Mouse (Mus musculus): Measurements from ENCODE around the gene Gabbr1.
"Not testable (repeated sequence)": the region's sequence is repeated elsewhere in the genome, so short reads cannot be mapped to it uniquely, and the experiment has no call there.

Gabbr1 gene

DNA sequence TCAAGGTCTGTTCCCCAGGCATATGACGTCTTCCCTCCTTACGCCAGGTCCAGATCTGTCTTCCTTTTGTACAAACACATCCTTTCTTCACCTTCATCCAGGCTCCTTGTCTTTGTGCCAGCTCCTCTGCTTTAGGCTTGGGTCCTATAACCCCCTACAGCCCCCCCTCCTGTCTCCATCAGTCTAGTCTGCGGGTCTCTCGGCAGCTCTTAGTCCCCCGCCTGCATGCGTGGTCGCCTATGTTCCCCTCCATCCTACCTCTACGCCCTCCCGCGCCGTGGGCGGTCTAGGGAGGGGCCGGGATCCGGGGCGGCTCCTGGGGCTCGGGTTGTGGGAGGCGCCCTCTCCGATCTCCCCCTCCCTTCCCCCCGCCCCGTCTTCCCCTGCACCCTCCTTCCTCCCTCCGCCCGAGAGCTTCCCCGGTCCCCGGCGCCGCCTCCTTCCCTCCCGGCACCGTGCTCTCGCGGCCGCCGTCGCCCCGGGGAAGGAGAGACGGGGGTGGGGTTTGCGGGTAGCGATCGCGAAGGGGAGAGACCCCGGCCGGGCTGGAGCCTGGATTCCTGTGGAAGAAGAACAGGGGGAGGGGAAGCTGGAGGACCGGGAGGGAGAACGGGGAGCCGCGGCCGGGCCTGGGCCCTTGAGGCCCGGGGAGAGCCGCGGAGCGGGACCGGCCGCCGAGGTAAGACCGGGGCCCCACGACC lies at the start of gene Gabbr1:
TSS of gene Gabbr1 (plus strand) at position 356 of the 701 bp plus-strand sequence.
- peak; percentile 89 for DNase-seq (ENCODE audit: low read depth)

DNA sequence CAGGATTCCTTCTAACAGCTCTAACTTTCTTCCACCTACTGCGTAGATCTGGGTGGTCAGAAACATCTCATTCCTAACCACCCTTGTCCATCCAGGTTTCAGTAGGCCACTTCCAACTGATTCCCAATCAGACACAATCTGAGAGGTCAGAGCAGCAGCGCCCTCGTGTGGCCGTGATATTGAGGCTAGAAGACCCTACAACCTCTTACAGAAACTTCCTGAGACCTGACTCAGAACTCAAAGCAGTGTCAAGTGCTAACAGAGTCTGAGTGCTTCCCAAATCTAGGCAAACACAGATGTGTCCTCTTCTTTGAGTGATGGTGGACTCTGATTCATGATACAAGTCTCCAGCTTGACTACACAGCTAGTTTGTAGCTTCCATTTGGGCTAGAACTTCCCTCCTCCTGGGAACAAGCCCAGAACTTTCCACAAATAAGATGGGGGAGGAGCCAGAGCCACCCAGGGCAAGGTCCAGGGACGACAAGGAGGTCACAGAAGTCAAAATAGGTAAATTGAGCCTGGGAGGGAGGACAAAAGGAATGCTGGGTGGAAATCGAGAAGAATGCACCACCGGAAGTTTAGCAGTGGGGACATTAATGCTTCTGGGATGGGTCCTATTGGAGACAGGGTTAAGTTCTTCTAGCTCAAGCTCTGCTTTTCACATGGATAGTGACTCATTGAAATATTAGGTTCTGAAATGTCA lies 48.6 kb upstream of the Gabbr1 start:
- peak; percentile 82 for DNase-seq (ENCODE audit: low read depth)

DNA sequence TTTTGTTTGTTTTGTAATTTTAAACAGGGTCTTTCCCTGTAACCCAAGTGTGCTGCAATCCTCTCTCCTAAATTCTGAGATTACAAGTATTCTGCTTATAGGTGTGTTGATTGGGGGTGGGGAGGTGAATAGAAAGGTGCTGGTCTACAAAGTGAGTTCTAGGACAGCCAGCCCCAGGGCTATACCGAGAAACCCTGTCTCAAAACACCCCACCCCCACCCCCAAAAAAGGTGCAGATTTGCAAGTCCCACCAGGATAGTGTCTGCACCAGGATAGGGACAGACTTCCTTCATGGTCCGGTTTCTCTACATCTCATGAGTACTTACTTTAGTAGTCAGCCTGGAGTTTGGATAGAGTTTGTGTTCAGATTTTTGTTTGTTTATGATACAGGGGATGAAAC lies 47.3 kb upstream of the Gabbr1 start:
- DNase-seq (ENCODE audit: low read depth): no peak

- no peak for DNase-seq (ENCODE audit: low read depth)
Observed at GRCm38 (mm10) chr17:37000863-37001262, 44.9 kb upstream of the Gabbr1 start, which contains the start of gene Zfp57. Gene Zfp57 (plus strand): TSS chr17:37001163.

DNA sequence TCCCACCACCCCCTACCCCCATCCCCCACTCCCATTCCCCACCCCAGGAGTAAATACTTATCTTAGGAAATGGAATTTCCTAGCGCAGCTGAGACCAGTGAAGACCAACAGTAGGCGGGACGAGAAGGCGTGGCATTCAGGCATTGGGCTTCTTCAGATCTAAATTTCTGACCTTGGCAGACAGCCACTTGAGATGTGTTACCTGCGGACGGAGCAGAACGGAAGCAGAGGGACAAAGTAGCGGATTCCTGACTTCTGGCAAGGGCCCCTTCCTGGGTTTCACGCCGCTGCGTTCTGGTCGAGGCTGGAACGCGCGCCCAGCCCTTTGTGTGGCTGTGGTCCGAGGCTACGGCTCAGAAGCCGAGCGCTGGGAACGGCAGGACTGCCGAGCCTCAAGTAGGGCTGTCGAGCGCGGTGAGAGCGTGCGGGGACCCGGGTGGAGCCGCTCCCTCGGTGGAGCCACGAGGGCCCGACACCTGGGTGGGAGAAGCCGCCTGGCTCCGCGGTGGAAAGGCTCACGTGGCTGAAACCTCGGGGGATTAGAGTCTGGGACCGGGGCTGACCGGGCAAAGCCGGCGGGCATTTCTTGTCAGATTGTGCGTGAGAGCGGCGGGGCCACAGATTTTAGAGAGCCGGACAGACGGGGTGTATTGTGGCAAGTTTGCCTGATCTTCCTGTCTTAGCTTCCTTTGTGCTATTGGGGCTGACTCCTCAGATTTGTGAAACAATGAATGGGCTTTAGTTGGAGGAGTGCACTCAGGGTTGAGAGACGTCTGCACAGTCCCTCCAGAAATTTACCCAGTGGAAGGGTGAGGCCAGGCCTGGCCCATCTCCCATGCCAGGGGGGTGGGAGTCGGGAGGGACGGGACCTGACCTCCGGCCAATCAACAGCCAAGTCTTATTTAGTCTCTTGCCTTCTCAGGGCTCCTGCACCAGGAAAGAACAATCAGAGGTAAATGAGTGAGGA lies 43.1 kb upstream of the Gabbr1 start:
- peak; percentile 25 for DNase-seq (ENCODE audit: low read depth)

DNA sequence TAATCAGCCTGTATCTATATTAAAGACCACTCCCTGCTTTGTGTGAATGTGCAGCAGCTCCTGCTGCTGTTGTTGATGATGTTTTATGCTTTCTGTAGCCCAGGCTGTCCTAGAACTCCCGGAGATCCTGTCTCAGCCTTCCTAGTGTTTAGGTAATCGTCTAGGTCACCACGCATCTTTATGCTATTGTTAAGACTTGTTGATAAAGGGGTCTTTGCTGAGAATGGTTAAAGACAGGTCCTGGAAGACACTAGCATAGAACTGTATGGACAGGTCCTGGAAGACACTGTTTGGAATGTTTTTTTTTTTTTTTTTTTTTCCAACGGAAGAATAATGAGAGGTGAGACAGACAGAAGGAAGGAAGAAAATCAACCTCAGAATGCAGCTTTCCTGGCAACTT lies 42.4 kb upstream of the Gabbr1 start:
- no peak for DNase-seq (ENCODE audit: low read depth)

DNA sequence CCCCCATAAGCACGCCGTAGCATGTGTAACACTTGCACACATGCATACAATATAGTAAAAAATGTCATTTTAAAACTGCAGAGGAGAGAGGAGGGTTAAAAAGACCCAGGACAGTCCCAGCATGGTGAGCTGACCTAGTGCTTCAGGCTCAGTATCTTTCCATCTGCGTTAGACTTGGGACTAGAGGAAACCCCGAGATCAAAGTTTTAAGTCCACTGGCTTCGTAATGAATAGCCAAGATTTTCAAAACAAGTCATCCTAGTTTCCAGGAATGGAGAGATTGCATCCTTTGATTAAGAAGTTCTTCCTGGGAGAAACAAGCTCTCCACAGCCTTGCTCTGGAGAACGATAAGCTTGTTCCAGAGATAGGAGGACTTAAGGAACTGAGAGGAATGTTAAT lies 37.6 kb upstream of the Gabbr1 start:
- no peak for DNase-seq (ENCODE audit: low read depth)

DNA sequence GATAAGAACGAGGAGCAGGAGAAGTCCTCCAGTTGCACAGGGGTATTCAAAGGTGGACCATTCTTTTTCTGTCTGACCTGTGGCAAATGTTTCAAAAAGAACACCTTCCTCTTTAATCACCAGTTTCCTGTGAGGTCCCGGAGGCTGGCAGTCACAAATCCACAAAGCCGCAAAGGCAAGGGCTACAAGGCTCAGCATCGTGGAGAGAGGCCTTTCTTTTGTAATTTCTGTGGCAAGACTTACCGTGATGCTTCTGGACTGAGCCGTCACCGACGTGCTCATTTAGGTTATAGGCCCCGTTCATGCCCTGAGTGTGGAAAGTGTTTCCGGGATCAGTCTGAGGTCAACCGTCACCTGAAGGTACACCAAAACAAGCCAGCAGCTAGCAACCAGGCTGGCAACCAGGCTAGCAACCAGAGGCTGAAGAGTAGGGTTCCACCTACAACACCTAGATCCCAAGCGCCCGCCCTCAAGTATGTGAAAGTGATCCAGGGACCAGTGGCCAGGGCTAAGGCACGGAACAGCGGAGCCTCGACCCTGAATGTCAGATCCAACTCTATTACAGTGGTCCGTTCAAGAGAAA lies 36.2 kb upstream of the Gabbr1 start:
- peak; percentile 38 for DNase-seq (ENCODE audit: low read depth)

- DNase-seq (ENCODE audit: low read depth): no peak
Observed at GRCm38 (mm10) chr17:37011719-37012118, 34.0 kb upstream of the Gabbr1 start.

GRCm38 (mm10) chr17:37012141-37012540 lies 33.6 kb upstream of the Gabbr1 start:
- no peak for DNase-seq (ENCODE audit: low read depth)

- no peak for DNase-seq (ENCODE audit: low read depth)
Observed at GRCm38 (mm10) chr17:37016333-37016732, 29.4 kb upstream of the Gabbr1 start.

DNA sequence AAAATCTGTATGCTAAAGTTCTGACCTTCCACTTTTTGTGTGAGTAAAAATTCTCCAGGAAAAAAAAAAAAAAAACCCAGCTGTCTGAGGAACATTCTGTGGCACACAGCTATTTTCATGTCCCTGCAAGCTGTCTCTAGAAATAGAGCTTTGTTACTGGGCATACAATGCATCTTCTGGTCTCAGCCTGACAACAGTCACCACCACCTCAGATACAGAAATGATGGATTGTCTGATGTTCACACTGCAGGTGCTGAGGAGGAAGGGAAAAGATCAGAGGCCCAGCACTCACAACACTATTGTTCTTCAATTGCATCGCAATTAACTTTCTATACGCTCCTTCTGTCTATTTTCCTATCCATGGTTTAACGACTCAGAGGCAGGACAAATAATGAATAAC lies 27.4 kb upstream of the Gabbr1 start:
- no peak for DNase-seq (ENCODE audit: low read depth)

DNA sequence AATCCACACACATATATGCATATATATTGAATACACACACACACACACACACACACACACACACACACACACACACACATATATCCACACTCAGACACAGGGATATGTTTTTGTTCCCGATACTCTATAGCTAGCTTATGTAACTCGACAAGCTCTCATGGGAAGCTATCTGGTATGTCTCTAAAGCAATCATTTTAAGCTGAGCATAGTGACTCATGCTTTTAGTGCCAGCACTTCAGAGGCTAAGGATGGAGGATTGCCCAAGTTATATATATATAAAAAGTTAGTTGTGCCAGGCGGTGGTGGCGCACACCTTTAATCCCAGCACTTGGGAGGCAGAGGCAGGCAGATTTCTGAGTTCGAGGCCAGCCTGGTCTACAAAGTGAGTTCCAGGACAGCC lies 26.5 kb upstream of the Gabbr1 start:
- DNase-seq (ENCODE audit: low read depth): not testable (repeated sequence)

GRCm38 (mm10) chr17:37022628-37023576 lies 22.9 kb upstream of the Gabbr1 start, which contains the start of gene Mog:
Gene Mog (minus strand): TSS chr17:37023398.
- DNase-seq (ENCODE audit: low read depth): no peak

DNA sequence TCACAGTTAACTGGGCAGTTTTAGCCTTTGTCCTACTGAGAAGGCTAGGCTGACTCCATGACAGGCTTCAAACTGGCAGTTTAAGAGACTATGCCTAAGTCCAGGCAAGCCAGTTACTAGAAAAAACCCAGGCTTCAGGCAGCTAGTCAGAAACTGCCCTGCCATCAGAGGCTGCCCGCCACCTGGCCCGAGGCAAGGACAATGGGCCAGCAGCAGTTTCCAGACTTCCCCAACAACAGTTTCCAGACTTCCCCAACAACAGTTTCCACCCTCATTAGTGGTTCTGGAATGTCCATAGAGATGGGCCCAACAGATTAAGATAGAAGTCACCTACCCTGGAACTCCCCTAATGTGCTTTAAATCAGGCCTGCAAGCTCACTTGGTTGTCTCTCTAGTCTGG lies 19.3 kb upstream of the Gabbr1 start:
- DNase-seq (ENCODE audit: low read depth): no peak

GRCm38 (mm10) chr17:37027486-37027885 lies 18.3 kb upstream of the Gabbr1 start:
- DNase-seq (ENCODE audit: low read depth): no peak

DNA sequence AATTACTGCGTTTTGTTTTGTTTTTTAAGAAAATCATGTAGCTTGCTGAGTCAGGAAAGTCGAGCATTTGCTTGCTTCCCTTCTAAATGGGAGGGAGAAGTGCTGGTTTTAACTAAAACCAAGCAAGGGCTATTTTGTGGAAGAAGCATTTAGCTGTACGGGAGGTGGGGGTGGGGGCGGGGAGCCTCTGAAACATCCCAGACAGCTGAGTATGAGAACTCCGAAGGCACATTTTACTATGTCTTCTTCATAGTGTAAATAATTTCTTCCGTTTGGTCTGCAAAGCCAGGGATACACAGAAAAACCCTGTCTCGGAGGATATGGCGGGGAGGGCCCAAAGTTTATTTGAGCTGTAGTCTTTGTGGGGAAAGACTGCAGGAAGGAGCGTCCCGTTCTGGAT lies 17.6 kb upstream of the Gabbr1 start:
- no peak for DNase-seq (ENCODE audit: low read depth)

- peak; percentile 84 for DNase-seq (ENCODE audit: low read depth)
Observed at GRCm38 (mm10) chr17:37028683-37029120, 17.1 kb upstream of the Gabbr1 start.

- no peak for DNase-seq (ENCODE audit: low read depth)
Observed at GRCm38 (mm10) chr17:37029162-37029561, 16.6 kb upstream of the Gabbr1 start.

DNA sequence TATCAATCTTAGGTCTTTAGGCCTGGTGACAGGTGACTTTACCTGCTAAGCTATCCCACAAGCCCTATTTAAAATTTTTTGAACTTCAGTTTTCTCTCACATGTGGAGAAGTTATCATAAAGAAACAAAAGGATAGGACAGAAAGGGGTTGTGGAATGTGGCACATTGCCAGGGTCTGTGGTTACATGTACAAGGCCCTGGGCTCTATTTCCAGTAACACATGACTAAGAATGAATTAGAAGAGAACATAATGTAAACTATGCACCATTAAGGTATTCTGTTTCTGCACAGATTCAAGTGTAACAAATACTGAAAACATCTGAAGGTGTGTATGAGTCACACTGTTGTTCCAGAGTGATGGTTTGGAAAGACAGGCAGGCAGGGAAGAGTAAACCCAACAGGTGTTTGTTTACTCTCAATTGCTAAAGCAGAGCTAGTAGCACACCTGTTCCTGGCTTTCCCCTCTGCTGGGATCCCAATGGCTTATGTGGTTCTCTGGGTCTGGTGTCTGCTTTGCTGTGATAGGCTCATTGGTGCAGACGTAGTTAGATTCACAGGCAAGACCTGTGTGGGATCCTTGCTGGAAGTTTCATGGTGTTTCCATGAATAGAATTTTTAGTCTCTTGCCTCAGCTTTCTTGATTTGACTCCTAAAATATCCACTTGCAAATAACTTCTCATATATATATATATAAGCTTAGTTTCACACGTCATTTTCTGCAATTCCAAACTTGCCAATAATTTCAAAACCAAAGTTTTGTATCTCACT lies 6.5 kb upstream of the Gabbr1 start:
- DNase-seq (ENCODE audit: low read depth): no peak

All from induced T-regulatory cell, adult 2 months (primary cell).